Mouse (Mus musculus) spleen, adult 2 months (tissue): ENCODE measurements at regions not wholly inside any gene's neighbourhood (a gene's known extent, or its start where the extent isn't known, plus 50 kb on each side); places are given as distances from the start of the nearest gene placed in this dataset.

Source experiments
- CTCF ChIP-seq: fragments of 200-500 bp; IDR thresholded peaks from 2 replicates; pipeline ENCODE4 v1.5.1; 2011; ENCODE audit warnings: mild to moderate bottlenecking, inconsistent platforms; ENCODE audit not compliant: insufficient read depth, insufficient read length, insufficient replicate concordance; ENCODE audit errors: extremely low read depth
- POLR2A ChIP-seq: fragments of 200-500 bp; IDR thresholded peaks from 2 replicates; pipeline ENCODE4 v1.6.1; 2011; ENCODE audit warnings: low read depth, low read length, inconsistent platforms

DNA sequence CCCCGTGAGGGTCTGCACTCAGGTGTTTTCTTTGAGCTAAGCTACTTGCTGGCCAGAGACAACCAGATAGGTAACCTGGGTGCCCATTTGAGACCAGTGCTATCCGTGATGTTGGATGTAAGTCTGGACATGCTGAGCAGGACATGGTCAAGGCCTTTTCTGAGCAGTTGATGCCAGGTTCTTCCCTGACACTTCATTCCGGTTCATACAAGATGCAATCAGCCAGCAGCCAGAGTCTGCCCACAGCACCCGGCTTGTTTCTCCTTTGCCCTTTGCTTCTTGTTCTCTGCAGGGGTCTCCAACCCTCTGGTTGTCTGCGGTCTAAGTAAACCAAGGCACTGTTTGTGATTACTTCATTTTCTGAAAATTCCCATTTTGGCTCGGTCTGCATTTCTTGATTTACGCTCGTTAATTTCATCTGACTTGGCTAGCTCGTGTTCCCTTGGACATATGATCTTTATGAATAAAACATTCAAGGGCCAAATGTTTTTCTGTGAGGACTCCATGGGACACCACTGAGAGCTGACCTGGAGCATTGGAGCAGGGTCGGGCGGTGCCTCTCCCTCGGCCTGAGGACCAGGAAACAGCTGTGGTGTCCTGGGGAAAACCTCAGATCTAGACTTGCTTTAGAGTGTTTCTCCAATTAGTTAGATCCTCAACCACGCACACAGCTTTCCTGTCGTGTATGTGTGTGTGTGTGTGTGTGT is 61.8 kb upstream of the Serp2 start:
- no peak for TF ChIP-seq POLR2A
- no peak for TF ChIP-seq CTCF
